Mouse (Mus musculus): Measurements from ENCODE around the gene Ccnq.

Ccnq gene

GRCm38 (mm10) chr11:78730902-78731301, 20.6 kb downstream of the Ccnq start:
- no peak for TF ChIP-seq NANOG (IDR thresholded peaks at IDR 0.05; ENCODE audit: borderline replicate concordance, low read length)
- no peak for TF ChIP-seq CTCF (conservative IDR thresholded peaks at IDR 0.05; ENCODE audit: low read length)
- TF ChIP-seq POU5F1 (IDR thresholded peaks at IDR 0.05; ENCODE audit: borderline replicate concordance, low read length) = no peak
- Histone ChIP-seq H3K36me3 (ENCODE audit: insufficient read depth, low read length) (no peaks in the 10 kb centered on the region), H3K9me3 (ENCODE audit: low read length) (no peaks in the 10 kb centered on the region), H3K27me3 (ENCODE audit: insufficient read depth, low read length) (peaks cover 7% of the 10 kb centered on the region; the same call in 1 of the 2 replicates), H3K4me3 (replicated peaks; ENCODE audit: low read length) (no peak overlapping the region), H3K4me1 (replicated peaks; ENCODE audit: low read depth, low read length) (no peaks in the 10 kb centered on the region)

GRCm38 (mm10) chr11:78728041-78728440, 23.5 kb downstream of the Ccnq start:
- Histone ChIP-seq H3K36me3 (ENCODE audit: insufficient read depth, low read length) (no peaks in the 10 kb centered on the region), H3K4me1 (replicated peaks; ENCODE audit: low read depth, low read length) (no peaks in the 10 kb centered on the region), H3K9me3 (ENCODE audit: low read length) (no peaks in the 10 kb centered on the region), H3K4me3 (replicated peaks; ENCODE audit: low read length) (no peak overlapping the region), H3K27me3 (ENCODE audit: insufficient read depth, low read length) (peaks cover 9% of the 10 kb centered on the region; the same call in 1 of the 2 replicates)
- no peak for TF ChIP-seq CTCF (conservative IDR thresholded peaks at IDR 0.05; ENCODE audit: low read length)
- no peak for TF ChIP-seq NANOG (IDR thresholded peaks at IDR 0.05; ENCODE audit: borderline replicate concordance, low read length)
- no peak for TF ChIP-seq POU5F1 (IDR thresholded peaks at IDR 0.05; ENCODE audit: borderline replicate concordance, low read length)

- H3K4me1 ChIP-seq (replicated peaks; ENCODE audit: low read depth, low read length) = no peaks in the 10 kb centered on the region
- H3K36me3 ChIP-seq (ENCODE audit: insufficient read depth, low read length) = no peaks in the 10 kb centered on the region
- H3K27me3 ChIP-seq (ENCODE audit: insufficient read depth, low read length) = peaks cover 9% of the 10 kb centered on the region; the same call in 1 of the 2 replicates
- TF ChIP-seq NANOG (IDR thresholded peaks at IDR 0.05; ENCODE audit: borderline replicate concordance, low read length) (no peak), POU5F1 (IDR thresholded peaks at IDR 0.05; ENCODE audit: borderline replicate concordance, low read length) (no peak), CTCF (conservative IDR thresholded peaks at IDR 0.05; ENCODE audit: low read length) (no peak)
- no peak overlapping the region for H3K4me3 ChIP-seq (replicated peaks; ENCODE audit: low read length)
- no peaks in the 10 kb centered on the region for H3K9me3 ChIP-seq (ENCODE audit: low read length)
Observed at GRCm38 (mm10) chr11:78726366-78726765, 25.2 kb downstream of the Ccnq start.

- Histone ChIP-seq H3K27me3 (ENCODE audit: insufficient read depth, low read length) (peaks cover 9% of the 10 kb centered on the region; the same call in 1 of the 2 replicates), H3K4me3 (replicated peaks; ENCODE audit: low read length) (no peak overlapping the region), H3K36me3 (ENCODE audit: insufficient read depth, low read length) (no peaks in the 10 kb centered on the region), H3K4me1 (replicated peaks; ENCODE audit: low read depth, low read length) (no peaks in the 10 kb centered on the region), H3K9me3 (ENCODE audit: low read length) (no peaks in the 10 kb centered on the region)
- no peak for TF ChIP-seq CTCF (conservative IDR thresholded peaks at IDR 0.05; ENCODE audit: low read length)
- TF ChIP-seq NANOG (IDR thresholded peaks at IDR 0.05; ENCODE audit: borderline replicate concordance, low read length) = no peak
- TF ChIP-seq POU5F1 (IDR thresholded peaks at IDR 0.05; ENCODE audit: borderline replicate concordance, low read length) = no peak
Observed at GRCm38 (mm10) chr11:78724792-78725191, 26.7 kb downstream of the Ccnq start.

- H3K4me3 ChIP-seq (replicated peaks; ENCODE audit: low read length) = no peak overlapping the region
- no peaks in the 10 kb centered on the region for H3K9me3 ChIP-seq (ENCODE audit: low read length)
- H3K4me1 ChIP-seq (replicated peaks; ENCODE audit: low read depth, low read length) = no peaks in the 10 kb centered on the region
- H3K27me3 ChIP-seq (ENCODE audit: insufficient read depth, low read length) = peaks cover 2% of the 10 kb centered on the region; the same call in 1 of the 2 replicates
- TF ChIP-seq NANOG (IDR thresholded peaks at IDR 0.05; ENCODE audit: borderline replicate concordance, low read length) (no peak), CTCF (conservative IDR thresholded peaks at IDR 0.05; ENCODE audit: low read length) (no peak), POU5F1 (IDR thresholded peaks at IDR 0.05; ENCODE audit: borderline replicate concordance, low read length) (no peak)
- no peaks in the 10 kb centered on the region for H3K36me3 ChIP-seq (ENCODE audit: insufficient read depth, low read length)
Observed at GRCm38 (mm10) chr11:78721419-78721818, 30.1 kb downstream of the Ccnq start.

- H3K4me3 ChIP-seq (replicated peaks; ENCODE audit: low read length) = no peak overlapping the region
- no peaks in the 10 kb centered on the region; the same call in 1 of the 2 replicates for H3K27me3 ChIP-seq (ENCODE audit: insufficient read depth, low read length)
- TF ChIP-seq POU5F1 (IDR thresholded peaks at IDR 0.05; ENCODE audit: borderline replicate concordance, low read length) = no peak
- no peak for TF ChIP-seq CTCF (conservative IDR thresholded peaks at IDR 0.05; ENCODE audit: low read length)
- TF ChIP-seq NANOG (IDR thresholded peaks at IDR 0.05; ENCODE audit: borderline replicate concordance, low read length) = no peak
- H3K36me3 ChIP-seq (ENCODE audit: insufficient read depth, low read length) = no peaks in the 10 kb centered on the region
- H3K9me3 ChIP-seq (ENCODE audit: low read length) = no peaks in the 10 kb centered on the region
- no peaks in the 10 kb centered on the region for H3K4me1 ChIP-seq (replicated peaks; ENCODE audit: low read depth, low read length)
Observed at GRCm38 (mm10) chr11:78717655-78718054, 33.9 kb downstream of the Ccnq start.

GRCm38 (mm10) chr11:78708642-78709041, 42.9 kb downstream of the Ccnq start:
- Histone ChIP-seq H3K4me3 (replicated peaks; ENCODE audit: low read length) (no peak overlapping the region), H3K4me1 (replicated peaks; ENCODE audit: low read depth, low read length) (no peaks in the 10 kb centered on the region)
- no peak for TF ChIP-seq CTCF (conservative IDR thresholded peaks at IDR 0.05; ENCODE audit: low read length)
- TF ChIP-seq NANOG (IDR thresholded peaks at IDR 0.05; ENCODE audit: borderline replicate concordance, low read length) = no peak
- TF ChIP-seq POU5F1 (IDR thresholded peaks at IDR 0.05; ENCODE audit: borderline replicate concordance, low read length) = no peak

GRCm38 (mm10) chr11:78706026-78706425, 45.5 kb downstream of the Ccnq start:
- TF ChIP-seq NANOG (IDR thresholded peaks at IDR 0.05; ENCODE audit: borderline replicate concordance, low read length) (no peak), POU5F1 (IDR thresholded peaks at IDR 0.05; ENCODE audit: borderline replicate concordance, low read length) (no peak), CTCF (conservative IDR thresholded peaks at IDR 0.05; ENCODE audit: low read length) (no peak)
- no peaks in the 10 kb centered on the region for H3K9me3 ChIP-seq (ENCODE audit: low read length)

More at GRCm38 (mm10) chr11:78708642-78709041, 42.9 kb downstream of the Ccnq start:
- peaks cover 4% of the 10 kb centered on the region; the same call in 1 of the 2 replicates for H3K27me3 ChIP-seq (ENCODE audit: insufficient read depth, low read length)
- H3K36me3 ChIP-seq (ENCODE audit: insufficient read depth, low read length) = no peaks in the 10 kb centered on the region
- H3K9me3 ChIP-seq (ENCODE audit: low read length) = no peaks in the 10 kb centered on the region

GRCm38 (mm10) chr11:78703085-78703484, 48.4 kb downstream of the Ccnq start:
- Histone ChIP-seq H3K9me3 (ENCODE audit: low read length) (no peaks in the 10 kb centered on the region), H3K4me3 (replicated peaks; ENCODE audit: low read length) (no peak overlapping the region), H3K4me1 (replicated peaks; ENCODE audit: low read depth, low read length) (peaks cover 3% of the 10 kb centered on the region), H3K36me3 (ENCODE audit: insufficient read depth, low read length) (no peaks in the 10 kb centered on the region), H3K27me3 (ENCODE audit: insufficient read depth, low read length) (peaks cover 8% of the 10 kb centered on the region; the same call in 1 of the 2 replicates)
- TF ChIP-seq NANOG (IDR thresholded peaks at IDR 0.05; ENCODE audit: borderline replicate concordance, low read length) = no peak
- TF ChIP-seq POU5F1 (IDR thresholded peaks at IDR 0.05; ENCODE audit: borderline replicate concordance, low read length) = no peak
- TF ChIP-seq CTCF (conservative IDR thresholded peaks at IDR 0.05; ENCODE audit: low read length) = no peak

More at GRCm38 (mm10) chr11:78706026-78706425, 45.5 kb downstream of the Ccnq start:
- Histone ChIP-seq H3K4me3 (replicated peaks; ENCODE audit: low read length) (no peak overlapping the region), H3K4me1 (replicated peaks; ENCODE audit: low read depth, low read length) (no peaks in the 10 kb centered on the region), H3K27me3 (ENCODE audit: insufficient read depth, low read length) (peaks cover 12% of the 10 kb centered on the region; the same call in 1 of the 2 replicates), H3K36me3 (ENCODE audit: insufficient read depth, low read length) (no peaks in the 10 kb centered on the region)
